Mouse (Mus musculus): ENCODE results near the gene Cables2.

GRCm38 (mm10) chr2:180300252-180300651, 27.0 kb upstream of the Cables2 start:
- TF ChIP-seq CTCF (IDR thresholded peaks at IDR 0.05; ENCODE audit: low read depth) (no peak), EP300 (IDR thresholded peaks at IDR 0.05; ENCODE audit: low read depth) (no peak)

All from heart, postnatal 0 days (tissue).